Mouse (Mus musculus) urinary bladder, postnatal 4 days (tissue): ENCODE measurements around the gene Rbfox1.

Experiments
- DNase-seq, 2 experiments: peaks; one replicate each; pipeline ENCODE4 v3.0.0; 2021 to 2022; ENCODE audit warnings: low spot score in 2 of 2

Gene Rbfox1

GRCm38 (mm10) chr16:7076707-7077106, 1191.6 kb downstream of the Rbfox1 start:
- no peak for DNase-seq

- DNase-seq = no peak
These were observed 1196.0 kb downstream of the Rbfox1 start for GRCm38 (mm10) chr16:7081074-7081568.

GRCm38 (mm10) chr16:7081684-7082255, 1196.6 kb downstream of the Rbfox1 start:
- DNase-seq = no peak

GRCm38 (mm10) chr16:7083937-7084336, 1198.8 kb downstream of the Rbfox1 start:
- no peak for DNase-seq

GRCm38 (mm10) chr16:7088601-7089430, 1203.7 kb downstream of the Rbfox1 start:
- DNase-seq = no peak

GRCm38 (mm10) chr16:7089475-7089874, 1204.3 kb downstream of the Rbfox1 start:
- no peak for DNase-seq

GRCm38 (mm10) chr16:7090205-7090604, 1205.0 kb downstream of the Rbfox1 start:
- no peak for DNase-seq

- DNase-seq = no peak
These were observed 1207.7 kb downstream of the Rbfox1 start for GRCm38 (mm10) chr16:7092811-7093210.

GRCm38 (mm10) chr16:7093686-7094085, 1208.5 kb downstream of the Rbfox1 start:
- no peak for DNase-seq

GRCm38 (mm10) chr16:7094181-7094749, 1209.1 kb downstream of the Rbfox1 start:
- no peak for DNase-seq

- DNase-seq = no peak
These were observed 1211.9 kb downstream of the Rbfox1 start for GRCm38 (mm10) chr16:7097071-7097470.

GRCm38 (mm10) chr16:7097951-7098710, 1213.0 kb downstream of the Rbfox1 start:
- no peak for DNase-seq

GRCm38 (mm10) chr16:7099506-7100300, 1214.5 kb downstream of the Rbfox1 start:
- DNase-seq = no peak

- no peak for DNase-seq
These were observed 1217.3 kb downstream of the Rbfox1 start for GRCm38 (mm10) chr16:7102486-7102885.

- no peak for DNase-seq
These were observed 1218.1 kb downstream of the Rbfox1 start for GRCm38 (mm10) chr16:7103301-7103700.

GRCm38 (mm10) chr16:7106450-7107015, 1221.4 kb downstream of the Rbfox1 start:
- DNase-seq = no peak

GRCm38 (mm10) chr16:7115945-7116344, 1230.8 kb downstream of the Rbfox1 start:
- no peak for DNase-seq

- DNase-seq = no peak
These were observed 1244.4 kb downstream of the Rbfox1 start for GRCm38 (mm10) chr16:7129591-7129990.

- DNase-seq = no peak
These were observed 1247.3 kb downstream of the Rbfox1 start for GRCm38 (mm10) chr16:7132434-7132833.

- no peak for DNase-seq
These were observed 1251.8 kb downstream of the Rbfox1 start for GRCm38 (mm10) chr16:7136971-7137370.

GRCm38 (mm10) chr16:7139480-7139879, 1254.3 kb downstream of the Rbfox1 start:
- no peak for DNase-seq
